Mouse (Mus musculus): ENCODE measurements around the gene Syt3.

DNA sequence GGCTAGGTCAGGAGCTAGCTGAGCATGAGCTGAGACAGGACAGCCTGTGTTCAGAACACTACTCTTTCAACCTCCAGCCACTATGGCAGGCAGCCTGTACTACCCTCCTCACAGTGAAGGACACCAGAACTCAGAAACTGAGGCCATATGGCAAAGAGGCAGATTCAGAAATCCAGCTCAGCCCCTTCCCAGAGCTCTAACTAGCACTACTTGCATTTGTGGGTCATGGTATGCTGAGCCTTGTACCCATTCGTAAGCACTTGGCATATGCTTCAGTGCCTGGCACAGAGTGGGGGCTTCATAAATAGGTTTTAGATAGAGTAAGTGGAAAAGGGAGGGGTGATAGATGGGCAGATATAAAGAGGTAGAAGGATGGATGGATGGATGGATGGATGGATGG lies 56.6 kb downstream of the Syt3 start:
- TF ChIP-seq GATA1 (IDR thresholded peaks at IDR 0.05; ENCODE audit: borderline replicate concordance, low read length) (no peak), FLI1 (IDR thresholded peaks at IDR 0.05; ENCODE audit: low read length) (no peak)
